ENCODE assay signal across 8 mouse cellular contexts in the genomic region with DNA sequence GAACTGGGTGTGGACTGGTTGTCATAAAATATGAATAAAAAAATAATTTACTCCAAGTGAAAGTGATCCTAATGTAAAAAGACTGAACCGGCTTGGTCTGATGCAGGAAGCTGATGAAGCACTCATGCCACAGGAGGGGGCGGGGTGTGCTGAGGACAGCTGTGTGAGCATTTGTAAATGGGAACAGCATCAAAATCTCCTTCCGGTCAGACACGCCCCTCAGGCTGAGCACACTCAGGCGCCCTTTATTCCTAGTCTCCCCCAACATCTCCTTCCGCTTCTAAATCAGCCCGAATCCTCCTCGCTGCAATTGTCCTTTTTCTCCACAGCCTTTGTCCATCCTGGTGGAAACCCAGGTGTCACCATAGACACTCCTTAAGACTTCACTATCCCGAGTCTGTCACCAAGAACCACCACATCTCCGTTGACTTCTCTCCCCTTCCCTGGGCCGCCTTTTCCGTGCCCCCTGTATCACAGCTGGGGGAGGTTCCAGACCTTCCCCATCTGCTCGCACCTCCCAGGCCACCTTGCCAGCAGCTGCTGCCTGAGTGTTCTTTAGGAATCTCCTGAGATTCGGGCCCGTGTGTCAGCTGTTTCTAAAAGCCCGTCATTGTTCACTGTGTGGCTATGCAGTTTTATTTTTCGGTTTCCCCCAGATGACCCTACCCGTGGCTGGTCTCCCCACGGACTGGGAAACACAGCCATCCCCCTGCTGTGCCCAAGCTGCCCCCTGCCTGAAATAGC. TPM values are rescaled to one million over a fixed set of nuclear protein-coding genes. Genes with fewer than 3 reads are reported as not detected.
DNase-seq lines count a peak whose midpoint lies in the region; ATAC-seq lines count a peak whose summit lies in the region.

No protein-coding gene starts in this region.

- peak; percentile 53 to 55 for DNase-seq in right cerebral cortex, postnatal 10 days (ENCODE audit: low spot score in 2 of 2)
- DNase-seq in right cerebral cortex, postnatal 25 days: no peak
- DNase-seq in embryonic facial prominence, embryonic 10.5 days (ENCODE audit: low spot score): peak; percentile 55
- DNase-seq in kidney, postnatal 14 days: peak; percentile 67
- peak; percentile 59 for DNase-seq in testis, postnatal 10 days (ENCODE audit: low spot score)
- no peak for DNase-seq in yolk sac, embryonic 10.5 days (ENCODE audit: low spot score)

- no peaks in the 10 kb centered on the region for H3K27me3 ChIP-seq in embryonic facial prominence, embryonic 10.5 days (replicated peaks; ENCODE audit: low read depth, poor library complexity, severe bottlenecking)
- H3K27me3 ChIP-seq in heart, embryonic 14.5 days (ENCODE audit: control insufficient read depth, insufficient read depth, low read length): no peaks in the 10 kb centered on the region

- WGBS in embryonic facial prominence, embryonic 10.5 days: 18% methylated on average over 19 of the region's 19 CpGs
- 15% methylated on average over 19 of the region's 19 CpGs for WGBS in heart, embryonic 14.5 days

- H3K36me3 ChIP-seq in embryonic facial prominence, embryonic 10.5 days (replicated peaks): no peaks in the 10 kb centered on the region
- H3K36me3 ChIP-seq in heart, embryonic 14.5 days (ENCODE audit: control insufficient read depth, insufficient read depth, low read length): no peaks in the 10 kb centered on the region

- no peak for ATAC-seq in heart, embryonic 14.5 days (ENCODE audit: insufficient number of reproducible peaks, insufficient read depth, low FRiP score, low read depth)
- peak; percentile 99 for ATAC-seq in megakaryocyte progenitor cell, adult 5-6 weeks (replicated peaks; ENCODE audit: poor library complexity)

- H3K9me3 ChIP-seq in embryonic facial prominence, embryonic 10.5 days: no peaks in the 10 kb centered on the region
- no peaks in the 10 kb centered on the region for H3K9me3 ChIP-seq in heart, embryonic 14.5 days (ENCODE audit: control insufficient read depth, low read length)

- H3K9ac ChIP-seq in heart, embryonic 14.5 days (ENCODE audit: low read length): peak overlapping the region; percentile 61

- H3K27ac ChIP-seq in embryonic facial prominence, embryonic 10.5 days (replicated peaks): peak overlapping the region; percentile 72
- H3K27ac ChIP-seq in heart, embryonic 14.5 days (replicated peaks in 1 of 2; ENCODE audit: control insufficient read depth in 1 of 2, insufficient read depth in 1 of 2, low read depth in 2 of 2, low read length in 2 of 2): 0 out of 4 replicates have a peak overlapping the region, but pooled peaks of 1 of the 2 experiments have one; percentile 33

- H3K4me2 ChIP-seq in heart, embryonic 14.5 days (ENCODE audit: low read length): peak overlapping the region; percentile 67

- H3K4me3 ChIP-seq in embryonic facial prominence, embryonic 10.5 days: peak overlapping the region; percentile 46
- H3K4me3 ChIP-seq in heart, embryonic 14.5 days (ENCODE audit: control insufficient read depth in 1 of 2, insufficient read depth in 1 of 2, low read depth in 1 of 2, low read length in 2 of 2): peak overlapping the region; percentile 26 to 48

- peaks cover 11% of the 10 kb centered on the region for H3K4me1 ChIP-seq in embryonic facial prominence, embryonic 10.5 days
- peaks cover 4 to 9% of the 10 kb centered on the region in 2 experiments; a peak in 3 of 4 replicates for H3K4me1 ChIP-seq in heart, embryonic 14.5 days (ENCODE audit: control insufficient read depth in 2 of 2, insufficient read depth in 2 of 2, low read length in 2 of 2)

RNA-seq across cellular contexts. Expression of gene Tex35, which starts 7.2 kb away (rescaled TPM):
- not detected in 2 replicates for polyA plus RNA-seq in embryonic facial prominence, embryonic 10.5 days (2016; fragmentation: Nextera tagmentation; extraction: Ambion mirVana)
- not detected in 2 replicates for polyA plus RNA-seq in heart, embryonic 14.5 days (2014; fragmentation: Nextera tagmentation; extraction: Ambion mirVana)
- not detected in 2 replicates for total RNA-seq in megakaryocyte progenitor cell, adult 5-6 weeks (2015)
- total RNA-seq in megakaryocyte progenitor cell, adult 5-6 weeks (2017): not detected in 2 replicates

Comparison
In these comparisons a context has a peak if more than half of its experiments do, and no peak if none do; other contexts are left out.
1. DNase-seq: peak in right cerebral cortex, postnatal 10 days (2 of 2), embryonic facial prominence, embryonic 10.5 days (single experiment), kidney, postnatal 14 days (single experiment) and testis, postnatal 10 days (single experiment); none in right cerebral cortex, postnatal 25 days (single experiment) and yolk sac, embryonic 10.5 days (single experiment).